Mouse (Mus musculus) liver, embryonic 11.5 days (tissue): ENCODE data around the gene Tob2. TPM values are rescaled to one million over a fixed set of nuclear protein-coding genes. Genes with fewer than 3 reads are reported as not detected.

Experiments used
- ATAC-seq: fragments of 200-750 bp; cut with Nextera tagmentation; replicated peaks from 2 replicates; pipeline ENCODE4 v1.8.0; 2017; ENCODE audit warnings: moderate number of reproducible peaks, mild to moderate bottlenecking, moderate TSS enrichment, moderate library complexity; ENCODE audit not compliant: low FRiP score
- DNase-seq: peaks from one replicate; pipeline ENCODE4 v3.0.0-alpha.2; 2017; ENCODE audit warnings: low spot score
- H3K27ac ChIP-seq: fragments of 300-500 bp; sonication (generic); 2 replicates; pipeline ENCODE4 v1.5.1; 2014; ENCODE audit warnings: mild to moderate bottlenecking, low read depth, low read length, control low read depth
- H3K27me3 ChIP-seq: fragments of 300-500 bp; sonication (generic); replicated peaks from 2 replicates; pipeline ENCODE4 v1.6.1; 2014; ENCODE audit warnings: low read length, mixed read lengths; ENCODE audit not compliant: control insufficient read depth, insufficient read depth
- H3K36me3 ChIP-seq: fragments of 300-500 bp; sonication (generic); 2 replicates; pipeline ENCODE4 v1.6.1; 2014; ENCODE audit warnings: mild to moderate bottlenecking, low read length, moderate library complexity, mixed read lengths; ENCODE audit not compliant: control insufficient read depth, insufficient read depth
- H3K4me1 ChIP-seq: fragments of 300-500 bp; sonication (generic); replicated peaks from 2 replicates; pipeline ENCODE4 v1.6.1; 2014; ENCODE audit warnings: low read length, mixed read lengths; ENCODE audit not compliant: control insufficient read depth, insufficient read depth
- H3K4me2 ChIP-seq: fragments of 300-500 bp; sonication (generic); 2 replicates; pipeline ENCODE4 v1.6.1; 2014; ENCODE audit warnings: mild to moderate bottlenecking, control low read depth, moderate library complexity
- H3K4me3 ChIP-seq: fragments of 300-500 bp; sonication (generic); 2 replicates; pipeline ENCODE4 v1.5.1; 2014; ENCODE audit warnings: low read depth, low read length, control low read depth
- H3K9ac ChIP-seq: fragments of 300-500 bp; sonication (generic); 2 replicates; pipeline ENCODE4 v1.6.1; 2014; ENCODE audit warnings: low read depth, low read length, control low read depth
- H3K9me3 ChIP-seq: fragments of 300-500 bp; sonication (generic); 2 replicates; pipeline ENCODE4 v1.6.1; 2016; ENCODE audit warnings: low read length, inconsistent platforms, mixed read lengths; ENCODE audit not compliant: control insufficient read depth
- WGBS: fragments of 180-500 bp; shearing (Covaris S2); extraction: QIAGEN DNeasy Blood & Tissue Kit; methylation state at CpG from one replicate; pipeline ENCODE4 v1.1.7; 2014; 5-methylcytosine and 5-hydroxymethylcytosine counted together
- polyA plus RNA-seq: library from polyadenylated mRNA; unstranded; fragments of >200 nt; fragmentation: Nextera tagmentation; extraction: Ambion mirVana; gene quantifications from 2 replicates; pipeline ENCODE4 v1.2.1, GENCODE M21; 2014

The Tob2 gene
- polyA plus RNA-seq, 1 experiment from 2014 or later, result 18.3 TPM

DNA sequence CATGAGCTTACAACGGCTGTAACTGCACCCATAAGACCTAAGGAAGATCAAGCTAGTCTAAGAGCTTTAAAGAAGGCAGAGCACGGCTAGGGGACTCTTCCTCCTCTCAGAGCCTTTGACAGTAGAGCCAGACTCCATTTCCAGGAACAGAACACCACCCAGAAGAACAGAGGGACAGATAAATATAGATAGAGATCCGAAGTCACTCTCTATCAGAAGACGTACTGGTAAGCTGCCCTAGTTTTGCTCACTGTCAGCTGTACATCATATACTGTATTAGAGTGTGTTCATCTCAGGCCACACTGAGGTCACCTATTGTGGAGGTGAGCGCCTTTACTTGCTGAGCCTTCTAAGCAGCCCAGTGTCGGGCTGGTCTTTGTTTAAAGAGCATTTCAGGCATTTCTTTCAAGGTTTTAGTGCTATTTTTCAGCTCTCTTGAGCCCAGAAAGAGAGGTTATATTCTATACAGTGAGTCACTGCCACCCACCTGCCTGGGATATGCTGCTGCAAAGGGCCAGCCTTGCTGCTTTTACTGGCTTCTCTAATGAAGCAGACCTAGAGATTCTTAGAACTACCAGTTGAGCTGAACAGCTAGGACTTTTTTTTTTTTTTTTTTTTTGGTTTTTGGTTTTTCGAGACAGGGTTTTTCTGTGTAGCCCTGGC lies 32.7 kb upstream of the Tob2 start:
- ATAC-seq (peak; percentile 44; the same call in 1 of the 2 replicates), DNase-seq (no peak)
- no peak overlapping the region for H3K4me2 ChIP-seq
- no peaks in the 10 kb centered on the region for H3K9me3 ChIP-seq
- H3K27me3 ChIP-seq, result no peaks in the 10 kb centered on the region
- H3K4me3 ChIP-seq, result no peak overlapping the region
- peaks cover 43% of the 10 kb centered on the region for H3K36me3 ChIP-seq
- WGBS, result 82% methylated on average over 7 of the region's 7 CpGs
- H3K27ac ChIP-seq, result peak overlapping the region; percentile 75
- H3K4me1 ChIP-seq, result peaks cover 15% of the 10 kb centered on the region
- H3K9ac ChIP-seq, result peak overlapping the region; percentile 31; the same call in 1 of the 2 replicates

DNA sequence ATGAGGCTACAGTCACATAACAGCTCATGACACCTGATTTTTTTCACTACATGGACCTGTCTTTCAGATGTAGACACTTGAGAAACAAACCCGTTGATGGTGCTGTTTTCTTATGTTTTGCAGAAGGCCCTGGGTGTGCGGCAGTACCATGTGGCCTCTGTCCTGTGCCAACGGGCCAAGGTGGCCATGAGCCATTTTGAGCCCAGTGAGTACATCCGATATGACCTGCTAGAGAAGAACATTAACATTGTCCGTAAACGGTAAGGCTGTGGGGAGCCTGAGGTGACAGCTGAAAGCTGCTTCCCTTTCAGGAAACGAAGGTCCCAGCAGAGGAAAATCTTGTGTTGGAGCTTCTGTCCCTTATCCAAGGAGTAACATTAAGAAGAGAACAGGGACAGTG lies 30.6 kb upstream of the Tob2 start:
- peak overlapping the region; percentile 5; the same call in 1 of the 2 replicates for H3K27ac ChIP-seq
- WGBS, result 90% methylated on average over 7 of the region's 7 CpGs

DNA sequence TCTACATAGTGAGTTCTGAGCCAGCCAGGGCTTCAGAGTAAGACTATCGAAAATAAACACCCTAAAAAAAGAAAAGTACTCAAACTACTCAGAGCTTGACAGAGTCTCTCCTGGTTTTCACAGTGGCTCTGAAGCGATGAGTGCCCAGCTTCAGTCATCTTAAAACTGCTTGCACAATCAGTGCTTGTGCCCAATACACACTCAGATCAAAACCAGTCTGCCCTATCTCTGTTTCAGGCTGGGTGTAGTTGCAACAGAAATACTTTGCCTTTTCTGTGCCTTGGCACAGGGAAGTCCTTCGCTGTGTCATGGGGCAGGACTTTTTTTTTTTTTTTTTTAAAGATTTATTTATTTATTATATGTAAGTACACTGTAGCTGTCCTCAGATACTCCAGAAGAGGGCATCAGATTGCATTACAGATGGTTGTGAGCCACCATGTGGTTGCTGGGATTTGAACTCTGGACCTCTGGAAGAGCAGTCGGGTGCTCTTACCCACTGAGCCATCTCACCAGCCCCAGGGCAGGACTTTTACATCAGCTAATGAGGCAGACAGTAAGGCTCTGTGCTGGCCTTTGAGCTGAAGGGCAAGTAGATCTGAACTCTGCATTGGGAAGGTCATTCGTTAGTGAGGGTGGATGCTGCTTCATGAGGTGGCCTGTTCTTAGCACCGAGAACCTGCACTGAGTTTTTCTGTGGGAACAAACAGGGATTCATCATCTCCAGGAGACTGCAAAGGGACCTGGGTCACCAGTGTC lies 28.4 kb upstream of the Tob2 start:
- Histone ChIP-seq H3K4me1 (peaks cover 15% of the 10 kb centered on the region), H3K27ac (no peak overlapping the region), H3K27me3 (no peaks in the 10 kb centered on the region), H3K9me3 (no peaks in the 10 kb centered on the region), H3K4me2 (no peak overlapping the region), H3K36me3 (peaks cover 22% of the 10 kb centered on the region), H3K9ac (no peak overlapping the region), H3K4me3 (no peak overlapping the region)
- no peak for DNase-seq
- no peak for ATAC-seq
- WGBS, result 89% methylated on average over 6 of the region's 6 CpGs

More for the DNA sequence above, 30.6 kb upstream of the Tob2 start:
- Histone ChIP-seq H3K27me3 (no peaks in the 10 kb centered on the region), H3K9ac (no peak overlapping the region), H3K4me3 (no peak overlapping the region), H3K36me3 (peaks cover 30% of the 10 kb centered on the region), H3K9me3 (no peaks in the 10 kb centered on the region), H3K4me1 (peaks cover 15% of the 10 kb centered on the region), H3K4me2 (no peak overlapping the region)
- no peak for ATAC-seq
- DNase-seq, result no peak

DNA sequence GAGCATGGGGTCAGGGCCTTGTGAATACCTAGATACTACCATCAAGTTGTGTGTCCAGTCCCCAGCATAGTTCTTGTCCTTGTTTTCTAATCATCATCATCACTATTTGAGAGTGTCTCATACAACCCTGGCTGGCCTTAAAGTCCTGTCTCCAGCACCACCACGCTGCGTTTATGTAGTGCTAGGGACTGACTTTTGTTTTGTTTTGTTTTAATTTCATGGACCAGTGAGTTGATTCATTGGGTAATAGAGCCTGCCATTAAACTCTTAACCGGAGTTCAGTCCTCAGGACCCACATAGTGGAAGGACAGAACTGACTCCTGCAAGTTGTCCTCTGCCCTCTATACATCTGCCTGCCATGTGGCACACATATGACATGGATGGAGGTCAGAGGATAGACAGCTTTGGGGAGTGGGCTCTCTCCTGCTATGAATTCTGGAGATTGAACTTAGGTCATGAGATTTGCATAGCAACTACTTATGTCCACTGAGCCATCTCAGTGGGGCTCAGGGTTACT lies 26.9 kb upstream of the Tob2 start:
- Histone ChIP-seq H3K4me1 (peaks cover 6% of the 10 kb centered on the region), H3K27me3 (no peaks in the 10 kb centered on the region), H3K4me3 (no peak overlapping the region), H3K9ac (no peak overlapping the region), H3K4me2 (no peak overlapping the region), H3K27ac (no peak overlapping the region), H3K9me3 (no peaks in the 10 kb centered on the region), H3K36me3 (peaks cover 16% of the 10 kb centered on the region)
- no peak for DNase-seq
- ATAC-seq, result no peak
- WGBS, result 96% methylated on average over 3 of the region's 3 CpGs

DNA sequence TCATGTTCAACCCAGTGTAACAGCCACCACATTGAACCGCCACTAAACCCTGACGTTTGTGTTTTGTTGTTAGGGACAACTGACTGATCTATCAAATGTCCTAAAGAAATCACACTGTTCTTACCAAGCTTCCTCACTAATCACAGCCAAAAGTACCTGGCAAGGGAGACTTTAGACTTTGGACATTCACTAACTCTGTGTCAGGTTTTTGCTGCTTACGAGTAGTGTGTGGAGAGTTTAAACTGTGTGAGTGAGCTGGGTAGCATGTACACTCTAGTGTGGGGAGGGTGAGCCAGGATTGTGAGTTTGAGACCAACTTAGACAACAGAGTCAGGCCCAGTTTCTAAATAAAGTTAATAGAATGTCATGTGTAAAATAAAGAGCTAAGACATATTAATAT lies 23.8 kb upstream of the Tob2 start:
- ATAC-seq (no peak), DNase-seq (no peak)
- H3K27me3 ChIP-seq, result no peaks in the 10 kb centered on the region
- peaks cover 6% of the 10 kb centered on the region for H3K4me1 ChIP-seq
- 0 out of 2 replicates have a peak, but pooled peaks cover 3% of the 10 kb centered on the region for H3K36me3 ChIP-seq
- no peak overlapping the region for H3K9ac ChIP-seq
- WGBS, result 84% methylated on average over 3 of the region's 3 CpGs
- no peak overlapping the region for H3K4me3 ChIP-seq
- H3K9me3 ChIP-seq, result no peaks in the 10 kb centered on the region
- H3K4me2 ChIP-seq, result peak overlapping the region; percentile 5; the same call in 1 of the 2 replicates
- no peak overlapping the region for H3K27ac ChIP-seq

DNA sequence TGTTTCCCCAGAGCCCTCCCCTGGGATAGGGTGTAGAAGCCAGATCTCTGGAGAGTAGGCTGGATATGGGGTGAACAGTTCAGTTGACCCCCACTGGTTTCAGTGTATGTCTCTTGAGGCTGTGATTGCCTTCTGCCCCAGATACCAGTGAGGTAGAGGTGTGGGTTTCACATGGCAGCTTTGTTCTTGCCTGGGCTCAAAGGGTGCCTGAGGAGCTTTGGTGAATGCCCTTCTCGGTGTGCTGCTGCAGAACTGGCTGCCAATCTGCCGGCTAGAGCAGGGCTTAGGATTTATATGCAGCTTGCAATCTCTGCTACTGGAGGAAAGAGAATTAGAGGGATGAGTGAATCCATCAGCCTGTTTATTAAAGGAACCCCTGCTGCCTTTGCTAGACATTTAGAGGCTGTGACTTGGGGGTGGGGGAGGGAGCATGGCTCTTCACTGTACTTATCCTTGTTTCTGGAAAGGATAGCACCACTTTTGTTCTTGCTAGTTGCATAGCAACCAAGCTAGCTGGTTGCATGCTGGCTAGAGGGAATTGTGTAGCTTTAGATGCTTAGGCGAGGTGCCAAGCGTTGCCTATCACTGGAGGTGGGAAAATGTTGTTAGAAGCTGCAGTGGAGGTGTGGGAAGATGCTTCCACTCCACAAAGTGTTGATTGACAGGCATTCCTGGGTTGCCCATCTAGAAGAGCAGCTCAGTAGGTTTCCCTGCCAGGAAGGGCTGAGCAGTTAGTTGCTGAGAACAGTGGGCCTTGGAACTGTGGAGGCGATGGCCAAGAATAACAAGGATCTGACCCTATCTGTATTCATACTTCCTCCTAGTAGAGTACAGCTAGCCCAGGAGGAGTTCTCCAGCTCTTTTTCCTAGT lies 21.2 kb upstream of the Tob2 start:
- Histone ChIP-seq H3K4me3 (no peak overlapping the region), H3K27me3 (no peaks in the 10 kb centered on the region), H3K4me1 (peaks cover 6% of the 10 kb centered on the region), H3K9me3 (no peaks in the 10 kb centered on the region), H3K9ac (no peak overlapping the region), H3K4me2 (no peak overlapping the region), H3K27ac (no peak overlapping the region), H3K36me3 (no peaks in the 10 kb centered on the region; the same call in 1 of the 2 replicates)
- 82% methylated on average over 5 of the region's 5 CpGs for WGBS
- DNase-seq, result no peak
- no peak for ATAC-seq

DNA sequence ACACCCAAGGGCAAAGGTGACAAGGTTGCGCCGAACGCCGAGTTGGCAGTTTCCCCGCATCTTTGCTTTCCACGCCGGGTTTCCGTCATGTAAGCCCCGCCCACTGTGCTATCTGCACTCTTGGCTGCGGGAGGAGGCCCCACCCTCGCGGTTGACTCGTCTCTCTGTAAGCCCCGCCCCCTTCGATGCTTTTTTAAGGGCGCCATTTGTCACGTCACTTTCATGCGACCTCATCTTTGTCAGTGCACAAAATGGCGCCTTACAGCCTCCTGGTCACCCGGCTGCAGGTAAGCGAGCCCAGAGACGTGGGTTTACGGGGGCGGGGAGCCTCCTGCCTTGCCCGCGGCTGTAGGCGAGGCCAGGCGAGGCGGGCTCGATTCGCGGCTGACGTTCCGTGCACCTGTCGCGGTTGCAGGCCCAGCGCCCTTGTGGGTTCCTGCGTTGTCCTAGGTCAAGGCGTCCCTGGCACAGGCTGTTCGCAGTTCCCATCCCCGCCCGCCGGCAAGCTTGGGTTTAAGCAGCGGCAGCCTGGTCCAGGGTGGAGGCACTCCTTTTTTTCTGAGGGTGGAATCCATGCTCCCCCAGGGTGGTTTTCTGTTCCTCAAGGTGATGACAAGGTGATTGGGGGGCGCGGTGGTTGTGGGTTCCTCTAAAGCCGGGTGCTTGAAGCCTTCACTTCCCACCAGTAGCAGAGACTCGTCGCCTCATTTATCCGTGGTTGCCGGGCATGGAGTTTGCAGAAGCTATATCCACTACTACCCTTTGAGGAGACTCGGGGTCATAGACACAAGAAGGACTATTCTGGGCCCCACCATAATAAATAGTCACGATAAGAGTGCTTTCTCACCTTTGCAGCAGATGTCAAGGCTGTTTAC lies 13.9 kb upstream of the Tob2 start, which contains the start of gene Aco2:
Gene Aco2, plus strand, starts transcription at position 48 of the 875 bp plus-strand sequence.
- 1% methylated on average over 53 of the region's 53 CpGs for WGBS
- peaks cover 13% of the 10 kb centered on the region for H3K4me1 ChIP-seq

More for the DNA sequence above, 13.9 kb upstream of the Tob2 start, which contains the start of gene Aco2:
- H3K36me3 ChIP-seq, result peaks cover 28% of the 10 kb centered on the region
- H3K9me3 ChIP-seq, result no peaks in the 10 kb centered on the region
- peak within 1 kb of the TSS; percentile 89 for H3K9ac ChIP-seq
- DNase-seq (peak; percentile 98), ATAC-seq (peak; percentile 85)
- H3K27ac ChIP-seq, result peak within 1 kb of the TSS; percentile 97
- H3K4me2 ChIP-seq, result peak within 1 kb of the TSS; percentile 85
- H3K27me3 ChIP-seq, result no peaks in the 10 kb centered on the region
- peak within 1 kb of the TSS; percentile 94 for H3K4me3 ChIP-seq
